Mouse (Mus musculus): ENCODE data around the gene Robo3. TPM values are rescaled to one million over a fixed set of nuclear protein-coding genes. Genes with fewer than 3 reads are reported as not detected.

Robo3 gene
- polyA plus RNA-seq, 1 experiment from 2014 or later, result 20.5 TPM

DNA sequence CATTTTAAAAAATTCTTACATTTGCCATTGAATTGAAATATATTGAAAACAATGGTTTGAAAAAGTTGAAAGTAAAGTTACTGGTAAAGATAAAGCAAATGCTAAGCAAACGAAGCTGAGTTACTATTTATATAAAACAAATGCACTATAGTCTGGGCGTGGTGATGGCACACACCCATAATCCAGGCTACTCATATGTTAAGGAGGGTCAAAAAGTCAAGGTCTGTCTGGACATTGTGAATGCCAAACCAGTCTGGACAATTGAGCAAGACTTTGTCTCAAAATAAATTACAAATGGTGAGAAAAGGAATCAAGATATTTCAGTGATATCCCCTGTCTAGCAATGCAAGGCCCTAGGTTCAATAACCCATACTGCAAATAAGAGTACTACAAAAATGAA, 42.2 kb downstream of the Robo3 start:
- H3K27me3 ChIP-seq (ENCODE audit: control insufficient read depth, insufficient read depth, low read length), result no peaks in the 10 kb centered on the region
- H3K4me2 ChIP-seq (replicated peaks), result no peak overlapping the region
- H3K4me3 ChIP-seq (replicated peaks; ENCODE audit: low read length), result no peak overlapping the region
- ATAC-seq (ENCODE audit: low FRiP score) (no peak), DNase-seq (ENCODE audit: low spot score) (no peak)
- no peaks in the 10 kb centered on the region for H3K9me3 ChIP-seq (ENCODE audit: control insufficient read depth, low read length)
- 71% methylated on average over 2 of the region's 2 CpGs for WGBS
- H3K9ac ChIP-seq, result no peak overlapping the region
- no peaks in the 10 kb centered on the region for H3K36me3 ChIP-seq (replicated peaks; ENCODE audit: control insufficient read depth, insufficient read depth)
- no peak overlapping the region for H3K27ac ChIP-seq
- no peaks in the 10 kb centered on the region for H3K4me1 ChIP-seq (replicated peaks; ENCODE audit: control insufficient read depth, insufficient read depth, low read length)

DNA sequence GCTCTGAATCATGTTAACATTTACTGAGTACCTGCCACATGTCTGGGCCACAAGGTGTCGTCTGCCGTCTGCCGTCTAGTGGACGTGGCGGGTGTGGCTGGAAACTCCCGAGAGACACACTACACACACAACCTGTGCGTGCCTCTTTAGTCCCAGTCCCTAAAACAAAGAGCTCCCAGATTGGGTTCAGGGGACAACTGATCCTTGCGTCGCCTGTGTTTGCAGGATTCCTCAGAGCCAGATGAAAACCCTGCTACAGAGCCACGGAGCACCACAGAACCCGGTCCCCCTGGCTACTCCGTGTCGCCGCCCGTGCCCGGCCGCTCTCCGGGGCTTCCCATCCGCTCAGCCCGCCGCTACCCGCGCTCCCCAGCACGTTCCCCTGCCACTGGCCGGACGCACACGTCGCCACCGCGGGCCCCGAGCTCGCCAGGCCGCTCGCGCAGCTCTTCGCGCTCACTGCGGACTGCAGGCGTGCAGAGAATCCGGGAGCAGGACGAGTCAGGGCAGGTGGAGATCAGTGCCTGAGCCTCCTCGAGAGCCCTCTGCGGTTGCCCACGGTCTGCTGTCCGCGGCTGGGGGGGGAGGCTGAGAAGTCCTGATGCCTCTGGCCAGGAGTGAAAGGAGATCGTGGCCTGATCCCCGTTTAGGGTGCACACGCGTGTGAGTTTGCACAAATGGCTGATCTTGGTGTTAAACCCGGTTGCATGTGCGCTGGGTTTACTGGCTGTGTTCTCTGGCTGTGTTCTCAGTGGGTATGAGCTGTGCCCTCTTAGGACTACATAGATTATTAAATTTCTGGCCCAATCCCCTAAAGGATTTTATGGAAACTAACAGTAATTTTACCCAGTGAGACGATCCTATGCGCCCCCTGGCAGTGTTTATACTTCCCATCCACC, 48.5 kb downstream of the Robo3 start:
- Histone ChIP-seq H3K4me1 (replicated peaks; ENCODE audit: control insufficient read depth, insufficient read depth, low read length) (no peaks in the 10 kb centered on the region), H3K9ac (peak overlapping the region; percentile 79), H3K4me2 (replicated peaks) (peak overlapping the region; percentile 74), H3K4me3 (replicated peaks; ENCODE audit: low read length) (peak overlapping the region; percentile 44), H3K27me3 (ENCODE audit: control insufficient read depth, insufficient read depth, low read length) (peaks cover 6% of the 10 kb centered on the region; the same call in 1 of the 2 replicates), H3K36me3 (replicated peaks; ENCODE audit: control insufficient read depth, insufficient read depth) (no peaks in the 10 kb centered on the region), H3K9me3 (ENCODE audit: control insufficient read depth, low read length) (no peaks in the 10 kb centered on the region), H3K27ac (0 out of 2 replicates have a peak overlapping the region, but pooled peaks have one; percentile 58)
- WGBS, result 6% methylated on average over 54 of the region's 54 CpGs
- ATAC-seq (ENCODE audit: low FRiP score) (peak; percentile 82), DNase-seq (ENCODE audit: low spot score) (peak; percentile 65)

DNA sequence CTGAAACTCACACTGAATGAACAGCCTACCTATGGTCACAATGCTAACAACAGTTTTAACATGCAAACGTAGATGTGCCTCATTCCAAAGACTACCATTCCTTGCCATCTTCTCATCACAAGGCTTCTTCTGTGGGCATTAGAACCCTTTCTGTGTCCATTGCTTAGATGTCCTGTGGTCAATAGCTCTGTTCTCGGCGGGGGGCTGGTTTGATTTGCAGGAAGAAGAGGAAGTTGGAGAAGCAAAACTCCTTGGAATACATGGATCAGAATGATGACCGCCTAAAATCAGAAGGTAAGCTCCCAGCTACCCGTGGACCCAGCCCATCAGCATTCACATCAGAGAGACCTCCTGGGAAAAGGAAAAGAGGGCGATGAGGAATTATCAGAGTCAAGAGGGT, 49.9 kb downstream of the Robo3 start:
- Histone ChIP-seq H3K4me3 (replicated peaks; ENCODE audit: low read length) (no peak overlapping the region), H3K9me3 (ENCODE audit: control insufficient read depth, low read length) (no peaks in the 10 kb centered on the region), H3K27me3 (ENCODE audit: control insufficient read depth, insufficient read depth, low read length) (peaks cover 6% of the 10 kb centered on the region; the same call in 1 of the 2 replicates), H3K9ac (no peak overlapping the region), H3K27ac (no peak overlapping the region), H3K36me3 (replicated peaks; ENCODE audit: control insufficient read depth, insufficient read depth) (no peaks in the 10 kb centered on the region), H3K4me2 (replicated peaks) (no peak overlapping the region), H3K4me1 (replicated peaks; ENCODE audit: control insufficient read depth, insufficient read depth, low read length) (no peaks in the 10 kb centered on the region)
- ATAC-seq (ENCODE audit: low FRiP score) (no peak), DNase-seq (ENCODE audit: low spot score) (no peak)
- 94% methylated on average over 6 of the region's 6 CpGs for WGBS

DNA sequence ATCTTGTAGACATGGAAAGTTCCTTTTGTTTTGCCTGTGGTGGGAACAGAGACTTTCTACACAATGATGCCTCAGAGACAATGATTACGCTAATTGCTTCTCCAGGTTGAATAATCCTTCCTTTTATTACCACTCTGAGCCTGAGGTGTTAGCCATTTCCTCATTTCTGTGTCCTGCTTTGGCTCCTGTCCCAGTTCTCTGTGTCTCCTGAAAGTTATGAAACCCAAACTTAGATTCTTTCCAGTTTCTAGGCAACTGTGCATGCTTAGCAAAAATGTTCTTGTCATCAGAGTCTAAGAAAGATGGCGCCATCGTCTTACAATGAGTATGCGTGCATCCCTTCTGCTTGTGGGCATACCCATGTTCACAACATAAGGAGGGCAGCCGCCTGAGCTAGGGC, 57.3 kb downstream of the Robo3 start:
- no peaks in the 10 kb centered on the region for H3K9me3 ChIP-seq (ENCODE audit: control insufficient read depth, low read length)
- no peak overlapping the region for H3K4me3 ChIP-seq (replicated peaks; ENCODE audit: low read length)
- DNase-seq (ENCODE audit: low spot score) (no peak), ATAC-seq (ENCODE audit: low FRiP score) (no peak)
- no peaks in the 10 kb centered on the region for H3K4me1 ChIP-seq (replicated peaks; ENCODE audit: control insufficient read depth, insufficient read depth, low read length)
- H3K27me3 ChIP-seq (ENCODE audit: control insufficient read depth, insufficient read depth, low read length), result no peaks in the 10 kb centered on the region
- H3K27ac ChIP-seq, result no peak overlapping the region
- H3K36me3 ChIP-seq (replicated peaks; ENCODE audit: control insufficient read depth, insufficient read depth), result no peaks in the 10 kb centered on the region
- H3K4me2 ChIP-seq (replicated peaks), result no peak overlapping the region
- WGBS, result 78% methylated on average over 5 of the region's 5 CpGs
- no peak overlapping the region for H3K9ac ChIP-seq

DNA sequence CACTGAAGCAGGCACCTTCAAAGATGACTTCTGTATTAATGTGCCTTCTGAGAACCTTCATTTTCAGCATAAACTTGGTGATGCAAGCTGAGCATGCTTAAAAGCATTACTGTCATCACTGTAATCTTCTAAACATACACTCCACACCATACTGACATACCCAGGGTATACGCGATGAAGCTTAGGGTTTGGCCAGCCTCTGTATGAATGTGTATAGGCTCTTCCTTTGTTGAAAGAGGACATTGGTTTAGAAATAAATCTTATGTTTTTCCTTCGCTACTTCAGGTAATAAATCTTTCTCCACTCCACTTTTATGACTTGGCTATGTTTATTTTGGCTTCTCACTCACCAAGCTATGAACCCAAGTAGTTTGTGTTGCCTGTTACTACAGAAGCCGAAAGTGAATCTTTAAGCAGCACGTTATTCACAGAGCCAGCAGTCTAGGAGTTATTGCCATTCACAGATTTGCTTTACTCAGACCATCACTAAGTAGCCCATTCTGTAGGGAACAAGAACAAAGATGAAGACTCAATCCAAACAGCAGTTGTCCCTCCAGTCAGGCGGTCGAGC, 61.7 kb downstream of the Robo3 start:
- ATAC-seq (ENCODE audit: low FRiP score), result no peak
- Histone ChIP-seq H3K27ac (no peak overlapping the region), H3K4me2 (replicated peaks) (no peak overlapping the region), H3K9ac (no peak overlapping the region), H3K36me3 (replicated peaks; ENCODE audit: control insufficient read depth, insufficient read depth) (no peaks in the 10 kb centered on the region), H3K4me1 (replicated peaks; ENCODE audit: control insufficient read depth, insufficient read depth, low read length) (no peaks in the 10 kb centered on the region), H3K9me3 (ENCODE audit: control insufficient read depth, low read length) (no peaks in the 10 kb centered on the region), H3K4me3 (replicated peaks; ENCODE audit: low read length) (no peak overlapping the region), H3K27me3 (ENCODE audit: control insufficient read depth, insufficient read depth, low read length) (no peaks in the 10 kb centered on the region)
- 88% methylated on average over 7 of the region's 7 CpGs for WGBS
- DNase-seq (ENCODE audit: low spot score), result no peak

DNA sequence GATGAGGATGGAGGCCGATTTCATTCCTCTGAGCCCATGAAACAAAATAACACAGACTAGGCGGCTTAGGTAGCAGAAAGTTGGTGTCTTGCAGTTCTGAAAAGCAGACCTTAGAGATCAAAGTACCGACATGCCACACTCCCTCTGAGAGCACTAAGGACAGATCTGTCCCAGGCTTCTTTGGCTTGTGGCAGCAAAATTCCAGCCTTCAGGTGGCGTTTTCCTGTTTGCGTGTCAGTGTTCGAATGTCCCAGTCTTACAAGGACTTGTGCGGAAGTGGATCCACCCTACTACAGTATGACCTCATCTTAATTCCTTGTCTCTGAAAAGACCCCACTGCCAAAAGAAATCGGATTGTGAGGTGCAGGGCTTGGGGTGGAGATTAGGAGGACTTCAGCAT, 64.2 kb downstream of the Robo3 start:
- 82% methylated on average over 8 of the region's 8 CpGs for WGBS
- H3K36me3 ChIP-seq (replicated peaks; ENCODE audit: control insufficient read depth, insufficient read depth), result no peaks in the 10 kb centered on the region
- no peaks in the 10 kb centered on the region for H3K9me3 ChIP-seq (ENCODE audit: control insufficient read depth, low read length)
- H3K4me3 ChIP-seq (replicated peaks; ENCODE audit: low read length), result no peak overlapping the region; the same call in 1 of the 2 replicates
- no peaks in the 10 kb centered on the region for H3K27me3 ChIP-seq (ENCODE audit: control insufficient read depth, insufficient read depth, low read length)
- H3K4me2 ChIP-seq (replicated peaks), result peak overlapping the region; percentile 30
- no peak for DNase-seq (ENCODE audit: low spot score)
- no peak for ATAC-seq (ENCODE audit: low FRiP score)
- no peaks in the 10 kb centered on the region for H3K4me1 ChIP-seq (replicated peaks; ENCODE audit: control insufficient read depth, insufficient read depth, low read length)
- H3K9ac ChIP-seq, result no peak overlapping the region
- H3K27ac ChIP-seq, result 0 out of 2 replicates have a peak overlapping the region, but pooled peaks have one; percentile 65

DNA sequence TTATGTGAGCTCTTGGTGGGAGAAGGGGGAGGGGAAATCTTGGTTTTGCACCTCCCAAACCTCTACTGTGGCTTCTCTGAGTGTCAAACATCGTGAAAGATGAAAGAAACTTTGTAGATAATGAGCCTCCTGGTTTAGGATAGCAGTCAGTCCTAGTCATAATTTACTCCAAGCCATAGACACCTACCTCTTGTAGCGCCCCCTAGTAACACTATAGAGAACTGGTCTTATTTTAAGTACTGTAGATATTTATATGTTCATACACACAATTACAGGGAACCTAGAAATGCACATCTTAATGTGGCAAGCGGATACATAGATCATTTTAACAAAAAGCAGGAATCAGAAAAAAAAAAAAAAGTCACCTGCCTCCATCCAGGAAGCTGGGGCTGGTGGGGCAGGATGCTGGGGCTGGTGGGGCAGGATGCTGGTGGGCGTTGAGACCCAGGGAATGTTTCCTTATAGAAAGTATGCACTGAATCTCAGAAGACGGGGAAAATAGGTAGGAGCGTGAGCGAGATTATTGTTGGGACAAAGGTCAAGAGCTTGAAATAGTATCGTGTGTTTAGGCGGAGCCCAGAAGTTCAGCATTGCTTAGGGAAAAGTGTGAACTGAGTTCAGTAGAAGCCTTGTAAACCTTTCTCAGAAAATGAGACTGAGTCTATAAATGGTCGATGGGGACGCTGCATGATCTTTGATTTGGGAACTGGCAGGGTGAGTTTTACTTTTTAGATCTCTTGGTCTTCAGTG, 64.8 kb downstream of the Robo3 start:
- ATAC-seq (ENCODE audit: low FRiP score), result 0 out of 2 replicates have a peak, but pooled peaks have one; percentile 6
- peak overlapping the region; percentile 65 for H3K27ac ChIP-seq
- no peaks in the 10 kb centered on the region for H3K36me3 ChIP-seq (replicated peaks; ENCODE audit: control insufficient read depth, insufficient read depth)
- no peaks in the 10 kb centered on the region for H3K9me3 ChIP-seq (ENCODE audit: control insufficient read depth, low read length)
- no peak overlapping the region for H3K9ac ChIP-seq
- no peak overlapping the region; the same call in 1 of the 2 replicates for H3K4me3 ChIP-seq (replicated peaks; ENCODE audit: low read length)
- peak overlapping the region; percentile 30 for H3K4me2 ChIP-seq (replicated peaks)
- no peak for DNase-seq (ENCODE audit: low spot score)
- WGBS, result 84% methylated on average over 11 of the region's 11 CpGs
- H3K27me3 ChIP-seq (ENCODE audit: control insufficient read depth, insufficient read depth, low read length), result no peaks in the 10 kb centered on the region
- H3K4me1 ChIP-seq (replicated peaks; ENCODE audit: control insufficient read depth, insufficient read depth, low read length), result no peaks in the 10 kb centered on the region

DNA sequence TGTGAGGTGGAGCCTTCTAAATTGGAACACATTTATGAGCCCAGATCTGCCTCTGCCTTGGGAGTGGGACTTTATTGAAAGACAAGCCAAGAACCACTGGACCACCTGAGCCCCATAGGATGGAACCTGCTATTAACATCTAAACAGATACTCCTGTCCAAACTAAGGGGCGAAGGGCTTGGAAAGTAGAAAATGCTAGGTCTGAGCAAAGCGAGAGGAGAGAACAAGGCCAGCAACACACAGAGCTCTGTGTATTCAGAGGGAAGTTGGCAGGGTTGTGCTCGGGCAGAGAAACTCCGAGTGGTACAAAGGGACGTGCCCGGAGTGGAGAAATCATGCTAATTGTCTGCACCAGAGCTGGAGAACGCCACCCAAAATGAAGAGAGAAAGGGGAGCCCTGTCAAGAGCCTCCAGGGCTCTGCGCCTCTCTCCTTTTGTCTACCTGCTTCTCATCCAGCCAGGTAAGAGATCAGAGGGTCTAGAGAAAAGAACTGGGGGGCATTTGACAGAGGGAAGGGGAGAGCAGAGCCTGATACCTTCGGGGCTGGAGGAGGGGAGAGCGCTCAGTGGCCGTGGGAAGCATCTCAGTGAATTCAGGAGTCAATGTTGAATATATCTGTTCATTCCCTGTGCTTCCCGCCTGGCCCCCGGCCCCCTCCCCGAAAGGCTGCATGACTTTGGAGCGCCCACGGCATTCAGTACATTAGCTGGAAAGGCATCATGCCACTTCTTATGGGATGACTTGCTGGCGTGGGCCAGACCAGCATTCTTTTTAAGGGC, 65.6 kb downstream of the Robo3 start, which contains the start of gene Hepacam:
TSS of gene Hepacam (plus strand) at position 51 of the 780 bp plus-strand sequence.
- Histone ChIP-seq H3K4me3 (replicated peaks; ENCODE audit: low read length) (no peak within 1 kb of the TSS; the same call in 1 of the 2 replicates), H3K27ac (peak within 1 kb of the TSS; percentile 65), H3K9ac (no peak within 1 kb of the TSS), H3K27me3 (ENCODE audit: control insufficient read depth, insufficient read depth, low read length) (no peaks in the 10 kb centered on the region), H3K36me3 (replicated peaks; ENCODE audit: control insufficient read depth, insufficient read depth) (no peaks in the 10 kb centered on the region), H3K4me1 (replicated peaks; ENCODE audit: control insufficient read depth, insufficient read depth, low read length) (no peaks in the 10 kb centered on the region), H3K9me3 (ENCODE audit: control insufficient read depth, low read length) (no peaks in the 10 kb centered on the region), H3K4me2 (replicated peaks) (peak within 1 kb of the TSS; percentile 30; the same call in 1 of the 2 replicates)
- peak; percentile 76; the same call in 1 of the 2 replicates for ATAC-seq (ENCODE audit: low FRiP score)
- DNase-seq (ENCODE audit: low spot score), result no peak
- WGBS, result 81% methylated on average over 17 of the region's 17 CpGs
